Mouse (Mus musculus) lung, adult 2 months (tissue): ENCODE results near the gene Olfr867.

Source experiments
- CTCF ChIP-seq: fragments of 200-500 bp; IDR thresholded peaks from 2 replicates; pipeline ENCODE4 v1.5.1; 2011; ENCODE audit warnings: mild to moderate bottlenecking, low read length, control low read depth; ENCODE audit not compliant: insufficient read depth
- POLR2A ChIP-seq: fragments of 200-500 bp; IDR thresholded peaks from 2 replicates; pipeline ENCODE4 v1.6.1; 2011; ENCODE audit warnings: low read depth, mild to moderate bottlenecking, control low read depth, low read length, borderline replicate concordance; ENCODE audit errors: extremely low read depth

- TF ChIP-seq CTCF (no peak), POLR2A (no peak)
Observed at GRCm38 (mm10) chr9:20027935-20028334, 29.4 kb downstream of the Olfr867 start, which contains the start of gene Olfr866.
